Mouse (Mus musculus) spleen, adult 2 months (tissue): ENCODE data around the gene Olfr13.
"Not testable (repeated sequence)": the region's sequence is repeated elsewhere in the genome, so short reads cannot be mapped to it uniquely, and the experiment has no call there.

ENCODE experiments used
- CTCF ChIP-seq: fragments of 200-500 bp; IDR thresholded peaks from 2 replicates; pipeline ENCODE4 v1.5.1; 2011; ENCODE audit warnings: mild to moderate bottlenecking, inconsistent platforms; ENCODE audit not compliant: insufficient read depth, insufficient read length, insufficient replicate concordance; ENCODE audit errors: extremely low read depth
- POLR2A ChIP-seq: fragments of 200-500 bp; IDR thresholded peaks from 2 replicates; pipeline ENCODE4 v1.6.1; 2011; ENCODE audit warnings: low read depth, low read length, inconsistent platforms

DNA sequence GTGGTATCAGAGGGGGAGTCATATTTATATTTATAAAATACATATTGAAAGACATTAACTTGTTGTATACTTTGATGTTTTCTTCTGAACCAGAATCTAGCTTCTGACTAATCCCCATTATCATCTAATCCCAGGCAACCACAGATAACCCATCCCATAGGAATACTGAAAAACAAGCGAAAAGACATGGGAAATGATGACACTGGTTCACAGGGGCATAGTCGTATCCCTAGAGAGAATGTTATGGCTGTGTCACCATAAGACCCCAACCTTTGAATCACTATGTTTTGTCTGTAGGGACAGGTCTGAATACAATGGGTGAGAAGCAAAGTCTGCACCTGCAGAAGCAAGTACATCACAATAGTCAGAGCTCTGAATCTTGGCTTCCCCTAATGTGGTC, 25.7 kb upstream of the Olfr13 start, which contains the start of gene Olfr237-ps1:
- not testable (repeated sequence) for TF ChIP-seq CTCF, POLR2A
